Mouse (Mus musculus) thymus, postnatal 36 days (tissue): ENCODE data around the gene Echdc1.
A peak's percentile ranks its signal among the peaks of the same experiment; 100 is the strongest.
"Not testable (repeated sequence)": the region's sequence is repeated elsewhere in the genome, so short reads cannot be mapped to it uniquely, and the experiment has no call there.

Experiments
- DNase-seq, 2 experiments: peaks; one replicate each; pipeline ENCODE4 v3.0.0; 2022; ENCODE audit warnings: mixed read lengths in 2 of 2

Echdc1 gene

DNA sequence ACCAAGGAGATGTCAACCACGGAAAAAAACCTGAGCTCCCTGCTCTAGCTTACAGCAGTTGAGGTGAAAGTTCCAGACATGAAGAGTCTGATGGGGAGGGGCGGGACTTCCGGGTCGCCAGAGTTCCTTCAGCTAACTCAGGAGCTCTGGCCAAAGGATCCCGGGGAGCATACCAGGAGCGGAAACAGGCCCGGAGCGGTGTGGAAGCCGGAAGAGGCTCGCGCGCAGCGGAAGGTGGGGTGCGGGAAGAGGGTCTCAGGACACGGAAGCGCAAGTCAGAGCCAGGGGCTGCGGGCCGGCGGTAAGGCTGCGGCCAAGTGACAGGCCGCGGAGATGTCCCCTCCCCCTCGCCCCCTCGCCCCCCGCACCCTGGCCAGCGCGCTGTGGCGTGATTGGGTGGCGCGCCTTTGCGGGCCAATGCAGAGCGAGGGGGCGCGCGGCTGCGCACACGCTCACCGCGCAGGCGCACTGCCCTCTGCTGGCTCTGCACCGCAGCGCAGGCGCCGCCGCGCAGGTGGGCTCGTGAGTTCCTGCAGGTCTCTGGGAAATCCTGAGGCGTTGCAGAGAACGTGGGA is at the start of gene Echdc1:
Gene Echdc1, plus strand, starts transcription at position 103 of the 575 bp plus-strand sequence.
- DNase-seq = peak; percentile 81 to 87

DNA sequence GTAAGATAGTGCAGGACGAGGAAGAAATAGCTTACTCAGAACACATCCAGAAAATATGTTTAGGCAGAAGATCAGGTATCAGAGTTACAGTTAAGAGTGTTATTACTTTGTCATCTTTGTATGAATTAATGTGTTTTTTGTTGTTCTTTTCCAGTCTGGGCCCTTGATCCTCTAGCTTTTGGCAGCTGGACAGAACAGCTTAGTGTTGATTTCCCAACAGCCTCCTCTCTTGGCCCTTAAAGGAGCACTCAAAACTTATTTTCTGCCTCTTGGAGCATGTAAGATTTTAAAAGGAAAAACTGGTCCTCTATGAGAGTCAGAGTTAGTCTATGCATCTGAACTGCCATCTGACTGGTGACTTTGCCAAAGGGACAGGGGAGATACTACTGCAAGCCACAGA is 31.2 kb upstream of the Echdc1 start:
- no peak for DNase-seq

DNA sequence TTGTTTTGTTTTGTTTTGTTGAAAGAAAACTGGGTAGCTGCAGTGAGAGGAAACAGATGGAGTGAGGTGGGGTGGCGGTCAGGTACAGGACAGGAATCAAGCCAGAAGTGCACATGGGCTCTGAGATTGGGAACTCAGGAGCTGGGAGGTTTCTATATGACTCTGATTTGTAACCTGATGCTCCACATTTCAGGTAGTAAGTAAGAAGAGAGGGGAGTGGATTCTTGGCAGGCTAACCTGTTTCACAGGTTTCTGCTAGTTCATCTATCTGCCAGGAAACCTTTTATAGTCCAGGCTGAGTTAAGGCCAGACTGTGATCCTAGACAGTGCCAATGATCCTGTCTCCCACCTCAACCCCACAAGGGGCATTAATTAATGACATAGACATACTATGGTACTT is 27.2 kb upstream of the Echdc1 start:
- no peak for DNase-seq

DNA sequence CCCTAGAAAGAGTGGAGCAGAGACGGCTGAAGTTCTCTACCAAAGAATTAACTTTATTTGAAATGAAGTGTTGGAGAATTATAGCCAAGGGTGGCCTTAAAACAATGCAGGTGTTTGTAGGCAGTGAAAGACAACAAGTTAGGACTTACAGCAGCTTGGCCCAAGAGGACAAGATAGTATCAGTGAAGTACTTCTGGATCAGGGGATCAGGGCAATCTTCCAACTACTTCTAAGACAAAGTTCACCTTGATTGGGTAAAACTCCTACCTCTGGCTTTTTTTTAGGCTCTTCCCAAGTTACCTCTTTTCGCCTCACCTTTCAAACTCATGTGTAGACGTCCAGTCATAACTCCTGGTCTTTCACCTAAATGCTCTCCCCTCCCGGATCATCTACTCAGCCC is 10.7 kb upstream of the Echdc1 start:
- DNase-seq = no peak

DNA sequence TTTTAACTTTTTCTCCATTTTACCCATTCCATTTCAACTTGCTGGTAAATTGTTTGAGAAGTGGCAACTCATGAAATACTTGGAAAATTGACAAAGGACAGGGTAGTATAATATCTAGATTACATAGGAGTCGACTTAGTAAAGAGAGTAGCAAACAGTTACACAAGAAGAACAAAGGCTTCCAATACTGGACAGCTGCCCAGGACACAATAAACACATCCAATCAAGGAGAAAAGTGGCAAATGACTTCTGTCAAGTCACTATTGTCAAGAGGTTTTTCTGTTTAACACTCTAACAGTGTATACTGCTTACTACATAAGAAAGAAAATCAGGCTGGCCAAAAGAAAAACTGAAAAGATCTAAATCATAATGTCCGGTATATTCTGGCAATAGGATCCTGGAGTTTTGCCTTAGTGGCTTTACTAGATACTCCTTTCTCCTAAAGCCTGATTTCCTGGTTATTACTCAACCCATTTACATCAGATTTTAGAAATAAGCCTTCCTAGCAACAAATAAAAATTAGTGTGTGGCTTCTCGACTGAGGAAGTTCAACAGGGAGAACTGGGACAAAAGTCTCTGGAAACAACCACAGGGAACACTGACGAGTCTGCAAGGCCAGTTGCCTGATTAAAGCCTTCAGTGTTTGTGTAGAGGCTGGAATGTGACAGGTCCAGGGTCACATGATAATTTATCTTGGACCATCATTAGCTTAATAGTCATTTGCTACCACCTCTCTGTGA is 1.3 kb upstream of the Echdc1 start:
- DNase-seq = no peak

DNA sequence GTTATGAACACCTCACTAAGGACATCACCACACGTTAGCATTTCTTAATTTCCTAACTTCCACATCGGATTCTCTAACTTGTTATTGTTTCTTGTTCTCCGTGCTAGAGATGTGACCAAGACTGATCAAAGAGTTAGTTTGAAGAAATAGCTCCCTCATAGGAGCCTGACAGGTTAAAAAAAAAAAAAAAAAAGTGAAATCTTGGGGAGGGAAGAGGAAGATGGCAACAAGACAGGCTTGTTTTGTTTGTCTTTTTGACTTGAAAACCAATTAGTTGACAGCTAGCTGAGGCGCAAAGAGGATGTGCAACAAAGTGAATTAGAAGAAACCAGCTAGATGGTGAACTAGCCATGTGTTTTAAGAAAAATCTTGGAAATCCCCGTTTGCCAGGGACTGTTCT is 939 bp downstream of the Echdc1 start:
- no peak for DNase-seq

DNA sequence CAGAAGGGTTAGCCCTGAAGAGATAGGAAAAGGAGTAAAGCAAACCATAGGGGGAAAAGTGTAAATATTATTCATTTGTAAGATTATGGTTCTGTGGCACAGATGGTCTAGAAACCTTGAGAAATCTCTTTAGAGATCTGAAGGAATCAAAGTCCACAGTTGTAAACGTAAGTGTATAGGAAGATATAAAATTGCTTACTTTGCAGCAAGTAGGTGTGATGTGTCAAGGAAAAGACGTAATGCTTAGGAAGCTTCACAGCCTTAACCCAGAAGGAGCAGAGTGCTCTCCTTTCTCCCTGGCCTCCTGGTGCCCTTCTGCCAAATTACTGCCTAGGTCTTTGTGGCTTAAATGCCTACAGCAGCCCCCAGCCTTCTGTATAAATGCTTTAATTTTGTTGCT is 11.9 kb downstream of the Echdc1 start:
- DNase-seq = no peak

DNA sequence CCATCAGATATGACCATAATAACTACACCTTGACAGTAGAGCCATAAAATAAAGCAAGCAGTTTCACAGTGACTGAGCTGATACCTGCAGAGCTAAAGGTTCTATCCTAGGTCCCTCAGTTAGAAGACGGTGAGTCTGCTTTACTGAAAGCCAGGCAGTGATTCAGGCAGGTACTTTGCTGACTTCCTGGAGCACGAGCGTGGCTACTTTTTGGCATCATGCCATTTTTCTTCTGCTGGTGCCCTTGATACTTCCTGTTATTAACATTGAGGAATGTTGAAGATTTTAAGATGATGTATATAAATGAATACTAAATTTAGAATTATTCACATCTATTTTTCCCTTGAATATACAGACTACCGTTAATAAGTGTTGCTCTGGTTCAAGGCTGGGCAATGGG is 20.9 kb downstream of the Echdc1 start:
- no peak for DNase-seq

DNA sequence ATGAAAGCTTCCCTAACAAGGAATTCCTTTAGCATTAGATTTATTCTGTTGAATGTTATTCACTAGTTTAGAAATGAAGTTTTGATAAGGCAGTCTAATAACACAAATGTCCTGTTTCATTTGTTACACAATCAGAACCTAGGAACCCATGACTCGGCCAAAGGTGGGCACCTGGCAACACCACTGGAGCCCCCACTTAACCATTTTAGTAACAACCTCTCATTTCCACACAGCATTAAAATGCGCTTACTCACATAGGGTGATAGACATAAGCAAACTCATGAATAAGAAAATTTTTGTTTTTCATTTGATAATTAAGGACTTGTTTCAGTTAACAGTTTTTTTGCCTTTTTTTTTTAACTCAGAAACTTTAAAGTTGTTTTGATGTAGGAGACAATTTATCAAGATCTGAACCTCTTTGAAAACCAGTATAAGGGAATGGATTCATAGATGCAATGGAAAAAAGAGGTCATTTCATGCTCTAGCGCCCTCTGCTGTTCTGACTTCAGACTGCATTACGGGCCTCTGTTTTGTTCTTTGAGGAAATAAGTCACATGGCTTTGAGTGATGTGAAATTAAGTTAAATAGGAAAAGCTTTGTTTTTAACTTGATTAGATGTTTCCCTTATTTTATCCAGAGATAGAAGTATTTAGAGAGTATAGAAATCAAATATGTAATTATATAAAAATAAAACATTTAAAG is 25.5 kb downstream of the Echdc1 start:
- DNase-seq = peak; percentile 51 to 60

DNA sequence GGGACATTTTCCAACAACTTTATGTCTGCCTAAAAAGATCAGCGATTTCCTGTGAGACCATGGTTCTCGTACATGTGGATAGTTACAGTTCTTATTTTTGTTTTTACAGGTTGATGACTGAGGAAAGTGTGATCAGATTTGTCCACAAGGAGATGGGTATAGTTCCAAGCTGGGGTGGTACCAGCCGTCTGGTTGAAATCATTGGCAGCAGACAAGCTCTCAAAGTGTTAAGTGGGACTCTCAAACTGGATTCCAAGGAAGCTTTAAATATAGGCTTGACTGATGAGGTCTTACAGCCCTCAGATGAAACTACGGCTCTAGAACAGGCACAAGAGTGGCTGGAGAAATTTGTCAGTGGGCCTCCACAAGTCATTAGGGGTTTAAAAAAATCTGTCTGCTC is 31.3 kb downstream of the Echdc1 start:
- no peak for DNase-seq

DNA sequence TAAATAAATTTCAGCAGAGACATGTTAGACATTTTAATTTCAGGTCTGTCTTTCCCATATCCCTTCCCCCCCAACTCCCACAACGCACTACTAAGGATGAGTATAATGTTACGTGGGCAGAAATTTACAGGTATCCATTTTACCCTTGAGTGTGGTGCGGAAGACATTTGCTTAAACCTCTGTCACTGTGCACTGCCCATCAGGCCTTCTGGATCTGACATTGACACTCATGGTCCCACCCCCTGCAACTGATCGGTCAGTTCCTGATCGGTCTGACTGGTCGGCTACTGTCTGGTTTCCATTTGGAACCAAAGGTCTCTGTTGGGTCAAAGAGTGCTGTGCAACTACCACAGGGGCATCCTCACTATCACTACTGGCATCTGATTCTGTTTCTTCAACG is 33.7 kb downstream of the Echdc1 start:
- no peak for DNase-seq

DNA sequence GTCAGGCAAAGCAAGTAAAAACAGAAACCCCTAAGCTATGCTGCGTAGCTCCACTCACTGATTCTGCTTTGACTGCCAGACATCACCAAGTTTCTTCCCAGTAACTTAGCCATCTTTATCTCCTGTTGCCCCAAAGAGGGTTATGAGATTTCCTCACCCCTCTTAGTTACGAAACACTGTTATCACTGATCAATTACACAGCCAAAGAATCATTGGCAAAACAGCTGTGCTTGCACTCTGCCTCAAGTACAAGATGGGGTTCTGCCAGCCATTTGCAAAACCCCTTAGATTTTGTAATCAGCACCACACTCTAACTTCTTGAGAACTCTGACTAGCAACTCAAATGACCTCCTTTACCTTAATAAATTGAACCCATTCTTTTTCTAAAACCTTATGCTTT is 38.5 kb downstream of the Echdc1 start:
- DNase-seq = no peak

DNA sequence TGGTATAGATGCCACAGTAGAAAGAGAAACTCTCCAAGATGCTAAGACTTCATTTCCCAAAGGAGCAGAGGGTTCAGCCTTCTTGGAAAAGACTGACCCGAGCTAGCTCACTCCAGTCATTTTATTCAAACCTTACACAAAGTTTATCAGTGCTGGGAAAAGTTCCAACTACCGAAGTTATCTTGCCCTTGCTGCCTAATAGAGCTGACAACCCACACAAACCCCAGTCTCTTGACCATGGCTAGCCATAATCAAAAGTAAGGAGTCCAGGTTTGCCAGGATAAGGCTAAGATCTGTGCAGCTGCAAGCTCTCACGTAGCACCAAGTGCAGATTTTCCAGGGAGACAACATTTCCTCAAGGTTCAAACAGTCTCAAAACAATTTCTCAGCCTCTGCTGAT is 39.6 kb downstream of the Echdc1 start:
- no peak for DNase-seq

DNA sequence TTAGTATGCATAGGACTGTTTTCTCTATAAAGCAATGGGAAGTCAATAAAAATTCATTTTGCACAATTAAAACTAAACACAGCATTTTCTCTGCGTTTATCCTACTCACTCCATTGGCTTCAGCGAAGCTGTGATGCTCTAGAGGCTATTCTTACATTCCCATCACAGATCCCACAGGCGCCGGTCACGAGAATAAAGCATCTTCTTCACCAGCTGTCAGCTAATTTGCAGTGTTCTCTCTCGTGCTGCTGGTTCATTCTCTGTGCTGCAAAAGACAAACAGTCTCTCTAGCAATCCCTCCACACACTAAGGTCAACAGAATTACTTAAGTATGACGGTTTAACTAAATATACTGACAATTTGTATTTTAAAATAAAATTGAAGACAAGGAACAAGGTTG is 41.2 kb downstream of the Echdc1 start:
- DNase-seq = no peak

DNA sequence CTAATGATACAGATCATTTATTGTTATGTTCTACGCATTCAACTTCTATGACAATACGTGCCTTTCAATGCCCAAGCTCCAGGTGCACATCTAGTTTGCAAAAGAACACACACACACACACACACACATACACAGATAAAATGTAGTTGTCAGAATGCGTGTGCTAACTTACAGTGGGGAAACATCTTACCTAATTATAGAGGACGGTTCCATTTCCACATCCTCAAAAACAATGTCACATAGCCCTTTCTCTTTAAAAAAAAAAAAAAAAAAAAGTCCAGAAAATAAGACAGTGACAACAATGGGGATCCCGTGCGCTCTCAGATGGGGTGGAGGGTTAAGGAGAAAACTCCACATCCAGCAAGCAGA is 48.1 kb downstream of the Echdc1 start:
- DNase-seq = no peak

DNA sequence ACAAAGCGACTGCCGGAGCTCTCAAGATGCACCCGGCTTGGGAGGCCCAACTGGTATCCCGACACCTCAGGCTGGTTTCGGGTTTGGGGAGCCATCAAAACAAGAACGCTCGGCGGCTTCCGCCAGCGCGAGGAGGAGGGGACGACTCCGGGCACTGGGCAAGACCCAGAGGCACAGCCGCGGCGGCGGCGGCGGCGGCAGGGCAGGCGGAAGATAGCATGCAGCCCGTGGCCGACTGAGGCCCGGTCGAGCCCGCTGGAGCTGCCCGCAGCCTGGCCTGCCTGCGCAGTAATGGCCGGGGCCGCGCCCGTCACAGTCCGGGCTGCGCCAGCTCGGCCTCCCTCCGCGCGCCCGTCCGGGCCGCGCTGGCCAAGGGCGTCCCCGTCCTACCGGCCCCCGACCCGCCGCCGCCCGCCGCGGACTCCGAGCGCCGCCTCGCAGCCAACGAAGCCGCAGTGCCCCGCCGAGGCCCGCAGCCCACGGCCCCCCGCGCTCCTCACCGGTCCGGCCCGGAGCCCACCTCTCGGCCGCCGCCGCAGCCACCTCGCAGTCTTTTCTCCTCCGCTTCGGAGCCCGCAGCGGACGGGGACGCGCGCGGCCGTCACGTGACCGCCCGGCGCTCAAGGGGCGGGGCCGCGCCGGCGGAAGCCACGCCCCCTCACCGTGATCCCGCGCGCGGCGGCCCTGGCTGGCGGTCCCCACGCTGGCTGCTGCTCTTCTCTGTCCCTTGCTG is 48.7 kb downstream of the Echdc1 start:
- DNase-seq = peak; percentile 90 to 91

DNA sequence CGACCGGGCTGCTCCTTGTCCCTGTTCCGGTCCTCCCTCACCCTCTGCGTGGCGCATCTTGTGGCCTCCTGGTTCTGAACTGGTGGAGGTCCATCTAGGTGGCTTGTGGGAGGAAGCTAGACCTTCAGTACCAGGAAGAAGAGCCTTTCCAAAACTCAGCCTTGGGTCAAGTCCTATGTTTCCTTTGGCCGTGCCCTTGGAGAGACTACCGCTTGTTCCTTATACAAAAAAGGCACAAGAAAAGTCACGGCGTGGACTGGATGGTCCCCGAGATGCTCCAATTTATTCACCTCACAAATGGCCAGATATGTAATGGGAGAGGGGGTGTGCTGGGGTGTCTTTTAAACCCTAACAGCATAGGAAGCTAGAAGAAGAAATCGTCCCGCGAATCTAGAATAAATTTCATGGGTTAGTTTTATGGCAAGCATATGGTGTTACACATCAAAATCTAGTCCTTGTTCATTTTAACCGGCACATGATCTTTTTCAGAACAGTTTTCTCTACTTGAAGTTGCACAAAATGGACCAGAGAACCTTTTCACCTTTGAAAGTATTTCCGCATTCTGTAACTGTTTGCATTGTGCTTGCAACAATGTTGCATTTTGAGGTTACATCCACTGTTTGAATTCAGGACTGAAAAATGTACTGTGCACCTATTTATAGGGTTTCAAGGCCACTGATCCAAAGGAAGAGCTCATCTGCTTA is 49.4 kb downstream of the Echdc1 start, which contains the start of gene Rnf146:
Gene Rnf146, minus strand, starts transcription at position 246 of the 704 bp plus-strand sequence.
- no peak for DNase-seq

DNA sequence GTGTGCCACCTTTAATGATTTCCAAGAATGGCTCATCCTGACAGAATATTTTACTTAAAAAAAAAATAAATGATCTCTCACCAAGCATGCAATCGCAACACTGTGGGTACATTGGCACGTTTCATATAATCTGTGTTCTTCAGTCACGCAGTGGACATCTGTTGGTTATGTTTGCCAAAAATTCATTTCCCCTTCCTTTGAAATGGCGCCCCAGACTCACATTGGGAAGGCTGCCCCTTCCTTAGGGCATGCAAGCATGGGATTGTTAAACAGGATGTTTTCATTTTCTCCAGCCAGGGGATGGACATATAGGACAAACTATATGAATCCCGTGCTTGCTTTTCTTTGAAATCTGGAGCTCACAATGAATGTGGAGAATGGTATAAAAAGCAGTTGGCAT is 61.1 kb downstream of the Echdc1 start:
- DNase-seq = no peak

DNA sequence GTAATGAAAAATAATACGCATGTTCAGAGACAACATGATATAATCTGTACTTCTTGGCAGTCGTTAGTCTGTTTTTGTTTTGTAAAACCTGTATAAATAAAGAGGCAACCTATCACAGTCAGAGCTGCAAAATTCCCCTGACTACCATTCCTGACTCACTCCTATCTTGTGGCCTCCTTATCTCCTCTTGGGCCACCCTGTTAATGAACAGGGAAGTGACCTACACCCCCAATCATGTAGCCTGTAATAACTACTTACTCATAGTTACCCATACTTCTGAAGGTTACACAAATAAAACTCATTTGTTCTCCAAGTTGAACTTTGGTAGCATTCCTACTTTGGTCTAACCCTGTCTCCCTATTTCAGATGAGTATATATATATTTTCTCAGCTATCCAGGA is 68.6 kb downstream of the Echdc1 start:
- DNase-seq = no peak

DNA sequence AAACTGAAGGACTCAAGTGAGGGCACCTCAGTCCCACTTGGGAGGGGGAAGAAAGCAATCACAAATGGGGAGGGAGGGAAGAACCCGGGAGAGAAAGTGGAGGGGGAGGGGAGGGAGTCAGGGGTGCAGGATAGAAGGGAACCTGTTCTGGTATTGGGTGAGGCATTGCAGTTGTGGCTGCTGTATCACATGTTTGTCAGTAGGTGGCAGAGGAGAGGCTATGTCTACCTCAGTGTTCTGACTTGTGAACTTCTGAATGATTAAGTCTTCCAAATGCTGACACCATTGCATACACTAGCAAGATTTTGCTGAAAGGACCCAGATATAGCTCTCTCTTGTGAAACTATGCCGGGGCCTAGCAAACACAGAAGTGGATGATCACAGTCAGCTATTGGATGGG is 81.9 kb downstream of the Echdc1 start:
- DNase-seq = not testable (repeated sequence)
